Mouse (Mus musculus) right cerebral cortex, postnatal 10 days (tissue): ENCODE data around the gene Tnik.

Source experiments
- DNase-seq, 2 experiments: peaks; one replicate each; pipeline ENCODE4 v3.0.0; 2021; ENCODE audit warnings: low spot score in 2 of 2

The Tnik gene

GRCm38 (mm10) chr3:28402221-28402620 lies 139.2 kb downstream of the Tnik start:
- no peak for DNase-seq

GRCm38 (mm10) chr3:28405391-28405790 lies 142.4 kb downstream of the Tnik start:
- DNase-seq, result no peak

DNA sequence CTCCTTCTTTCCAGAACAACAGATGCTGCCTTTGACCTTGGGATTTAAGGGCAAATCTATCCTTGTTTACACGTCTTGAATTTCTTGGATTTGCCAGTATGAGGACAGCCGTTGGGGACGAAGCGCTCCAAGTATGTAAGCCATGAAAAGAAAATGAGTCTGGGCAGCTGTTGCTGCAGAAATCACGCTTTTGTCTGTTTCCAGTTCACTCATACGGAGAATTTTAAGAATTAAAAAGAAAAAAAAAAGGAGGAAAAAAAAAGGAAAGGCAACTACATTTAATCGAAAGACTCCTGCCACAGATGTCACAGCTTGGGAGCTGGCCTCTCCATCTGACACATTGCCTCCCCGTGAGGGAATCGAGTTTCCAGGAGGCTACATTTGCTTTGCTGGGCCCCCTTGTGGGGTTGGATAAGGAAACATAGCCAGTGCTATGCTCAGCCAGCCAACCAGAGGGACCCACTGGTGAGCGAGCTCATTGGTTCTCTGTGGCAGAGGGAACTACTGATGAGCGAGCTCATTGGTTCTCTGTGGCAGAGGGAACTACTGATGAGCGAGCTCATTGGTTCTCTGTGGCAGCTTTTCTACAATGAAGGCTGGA lies 145.9 kb downstream of the Tnik start:
- peak; percentile 69 to 80 for DNase-seq

GRCm38 (mm10) chr3:28410269-28410668 lies 147.3 kb downstream of the Tnik start:
- DNase-seq, result no peak

DNA sequence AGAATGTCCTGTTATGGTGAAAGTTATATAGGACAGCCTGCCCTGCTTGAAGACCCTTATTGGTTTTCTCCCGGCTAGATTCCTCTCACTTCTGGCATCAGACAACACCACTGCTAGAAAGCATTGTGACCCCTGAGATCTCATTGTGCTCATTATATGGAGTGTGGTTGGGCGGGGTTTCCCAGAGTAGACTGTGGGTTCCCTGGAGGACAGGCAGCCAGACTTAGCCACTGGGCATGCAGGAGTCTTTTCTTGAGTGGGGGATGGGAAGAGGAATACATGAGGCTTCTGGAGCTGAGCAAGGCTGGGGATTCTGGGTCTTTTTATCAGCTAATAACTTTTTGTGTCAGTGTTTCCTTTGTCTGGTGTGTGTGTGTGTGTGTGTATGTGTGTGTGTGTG lies 153.0 kb downstream of the Tnik start:
- DNase-seq, result no peak

DNA sequence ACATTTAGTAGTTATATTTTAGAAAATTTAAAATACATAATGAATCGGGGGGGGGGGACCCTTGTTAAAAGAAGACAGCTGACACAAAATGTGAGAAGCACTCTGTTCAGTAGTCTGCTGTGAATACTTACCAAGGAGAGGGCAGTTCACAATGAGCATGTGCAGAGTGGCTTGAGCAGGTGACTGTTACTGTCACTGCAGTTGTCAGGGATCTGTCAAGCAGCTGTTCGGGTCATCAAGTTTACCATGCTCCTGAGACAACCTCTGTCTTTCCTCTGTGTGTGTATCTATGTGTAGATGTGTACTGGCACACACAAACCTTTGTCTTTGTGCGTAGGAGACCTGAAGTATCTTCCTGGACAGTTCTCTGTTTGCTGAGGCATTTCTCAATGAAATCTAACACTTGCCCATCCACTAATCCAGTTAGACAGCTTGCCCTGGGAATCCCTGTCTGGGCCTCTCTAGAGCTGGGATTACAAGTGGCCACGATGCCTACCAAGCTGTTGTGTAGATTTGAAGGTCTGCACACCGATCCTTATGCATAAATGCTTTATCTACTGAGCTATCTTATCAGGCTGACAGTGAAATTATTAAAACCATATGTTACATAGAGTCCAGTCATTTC lies 154.2 kb downstream of the Tnik start:
- no peak for DNase-seq

DNA sequence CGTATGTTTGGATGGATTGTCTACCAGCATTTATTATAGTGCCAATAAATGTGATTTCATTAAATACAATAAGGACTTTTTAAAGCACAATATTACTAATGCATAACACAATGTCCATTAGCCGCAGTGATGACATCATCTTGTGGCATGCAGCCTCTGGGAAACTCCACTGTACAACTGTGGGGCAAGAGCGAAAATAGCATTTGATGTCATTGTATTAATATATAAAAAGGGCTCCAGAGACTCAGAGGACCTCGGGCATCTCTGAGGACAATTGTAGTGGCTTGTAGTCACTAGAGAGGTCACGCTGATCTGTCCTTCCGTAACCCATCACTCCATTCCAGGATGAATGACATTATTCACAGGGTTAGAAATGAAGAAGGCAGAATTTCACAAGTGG lies 157.2 kb downstream of the Tnik start:
- DNase-seq, result no peak

DNA sequence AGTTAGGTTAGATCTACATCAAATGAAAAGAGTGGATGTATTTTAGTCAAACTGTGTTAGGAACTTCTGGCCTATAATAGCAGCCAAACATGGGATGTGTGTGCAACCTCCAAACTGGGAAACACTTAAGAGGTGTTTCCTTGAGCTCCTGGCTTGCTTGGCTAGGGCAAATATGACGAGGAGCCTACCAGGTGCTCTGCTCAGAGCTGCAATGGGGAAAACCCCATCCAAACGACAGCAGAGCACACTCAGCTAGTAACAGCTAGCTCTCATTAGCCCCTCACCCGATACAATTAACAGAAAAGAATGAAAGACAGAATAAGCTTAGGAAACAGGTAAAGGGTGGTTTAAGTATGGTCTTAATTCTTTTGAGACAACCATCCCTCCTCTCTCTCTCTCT lies 157.7 kb downstream of the Tnik start:
- no peak for DNase-seq

GRCm38 (mm10) chr3:28421798-28422197 lies 158.8 kb downstream of the Tnik start:
- DNase-seq, result no peak

DNA sequence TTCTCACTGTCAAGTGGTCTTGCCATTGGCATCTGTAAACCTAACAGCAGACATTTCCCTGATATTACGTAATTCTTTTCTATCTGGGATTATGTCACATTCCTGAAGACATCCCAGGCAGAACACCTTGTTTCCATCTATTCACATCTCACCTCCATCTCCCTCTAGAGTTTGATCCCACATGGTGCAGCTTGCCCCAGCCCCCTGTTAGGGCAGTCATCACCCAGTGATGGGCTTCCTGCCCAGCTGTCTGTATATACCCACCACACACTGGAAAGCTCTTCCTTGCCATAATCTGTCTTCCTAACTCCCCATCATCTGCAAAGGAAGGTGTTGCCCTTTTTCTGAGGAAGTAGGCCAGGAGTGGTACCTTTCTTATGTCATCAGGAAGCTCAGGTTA lies 159.2 kb downstream of the Tnik start:
- no peak for DNase-seq

DNA sequence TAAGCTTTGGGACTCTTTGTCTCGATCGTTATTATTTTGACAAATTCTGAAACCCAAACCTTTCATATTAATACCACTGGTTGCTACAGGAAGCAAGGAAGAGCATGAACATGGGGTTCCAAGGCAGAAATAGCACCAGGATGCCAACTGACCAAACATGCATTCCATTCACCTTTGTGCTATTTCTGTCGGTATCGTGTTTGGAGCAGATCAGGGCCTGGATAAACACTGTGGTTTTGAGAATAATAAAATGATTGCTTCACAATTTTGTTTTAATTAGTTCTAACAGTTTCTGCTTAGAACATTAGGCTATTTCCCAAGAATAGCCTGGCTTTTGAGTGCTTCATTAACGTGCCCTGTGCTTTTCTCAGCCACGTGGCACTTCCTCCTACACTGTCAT lies 162.9 kb downstream of the Tnik start:
- DNase-seq, result no peak

- no peak for DNase-seq
Measured at GRCm38 (mm10) chr3:28431459-28431858, 168.4 kb downstream of the Tnik start.

GRCm38 (mm10) chr3:28432321-28432720 lies 169.3 kb downstream of the Tnik start:
- DNase-seq, result no peak

DNA sequence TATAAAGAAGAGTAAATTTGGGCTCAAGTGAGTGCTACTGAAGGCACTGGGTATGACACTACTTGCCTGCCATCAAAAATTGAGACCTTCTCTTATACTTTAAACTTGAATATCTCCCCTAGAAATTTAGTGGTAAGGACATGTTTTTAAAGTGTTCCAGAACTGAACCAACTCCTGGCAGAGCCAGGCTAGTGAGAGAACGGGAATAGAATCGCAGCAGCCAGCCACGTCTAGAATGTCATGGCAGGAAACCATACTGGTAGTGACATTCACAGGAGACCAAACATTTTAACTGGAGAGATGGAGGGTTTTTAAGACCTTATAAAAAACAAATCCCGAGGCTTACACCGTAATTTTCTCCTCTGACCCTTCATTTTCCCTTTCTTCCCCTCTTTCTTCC lies 172.5 kb downstream of the Tnik start:
- no peak for DNase-seq

- DNase-seq, result no peak
Measured at GRCm38 (mm10) chr3:28437429-28437828, 174.4 kb downstream of the Tnik start.

- peak in 1 of 2 experiments; percentile 50 for DNase-seq
Measured at GRCm38 (mm10) chr3:28441545-28441944, 178.5 kb downstream of the Tnik start.

DNA sequence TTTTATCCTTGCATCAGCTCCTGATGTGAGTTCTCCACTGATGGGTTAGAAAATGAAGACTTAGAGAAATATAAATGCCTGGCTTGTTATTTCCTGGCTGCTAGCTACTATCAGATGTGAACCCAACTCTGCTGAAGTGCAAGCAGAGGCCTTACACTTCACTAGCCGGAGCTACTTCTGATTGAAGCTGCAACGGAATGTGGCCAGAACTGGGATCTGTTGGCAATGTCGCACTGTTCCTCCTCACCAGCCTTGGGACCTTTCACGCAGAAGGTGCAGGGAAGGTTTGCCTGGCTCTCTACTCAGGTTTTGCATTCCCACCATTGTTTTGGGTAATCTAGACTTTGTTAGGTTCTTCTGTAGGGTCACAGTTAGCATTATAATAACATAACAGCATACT lies 179.1 kb downstream of the Tnik start:
- DNase-seq, result no peak

- no peak for DNase-seq
Measured at GRCm38 (mm10) chr3:28447950-28448349, 184.9 kb downstream of the Tnik start.

DNA sequence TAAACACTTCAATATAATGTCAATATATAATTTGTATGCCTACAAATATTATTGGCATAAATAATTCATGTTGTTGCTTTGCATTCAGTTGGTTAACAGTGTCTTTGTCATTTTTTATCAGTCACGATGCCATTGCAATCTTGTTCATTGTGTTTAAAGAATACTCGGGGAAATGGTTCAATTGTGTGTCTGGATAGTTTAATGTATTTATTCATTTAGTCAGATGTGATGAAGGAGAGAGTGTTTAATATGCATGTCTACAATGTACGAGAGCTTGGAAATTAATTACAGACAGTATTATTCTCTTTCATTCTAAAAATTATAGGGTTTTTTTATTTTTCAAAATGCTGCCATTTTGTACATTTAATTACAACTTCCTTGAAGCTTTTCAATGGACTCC lies 190.4 kb downstream of the Tnik start:
- no peak for DNase-seq

- no peak for DNase-seq
Measured at GRCm38 (mm10) chr3:28456842-28457241, 193.8 kb downstream of the Tnik start.

- DNase-seq, result no peak
Measured at GRCm38 (mm10) chr3:28457517-28457916, 194.5 kb downstream of the Tnik start.

GRCm38 (mm10) chr3:28466688-28467087 lies 203.7 kb downstream of the Tnik start:
- DNase-seq, result no peak

DNA sequence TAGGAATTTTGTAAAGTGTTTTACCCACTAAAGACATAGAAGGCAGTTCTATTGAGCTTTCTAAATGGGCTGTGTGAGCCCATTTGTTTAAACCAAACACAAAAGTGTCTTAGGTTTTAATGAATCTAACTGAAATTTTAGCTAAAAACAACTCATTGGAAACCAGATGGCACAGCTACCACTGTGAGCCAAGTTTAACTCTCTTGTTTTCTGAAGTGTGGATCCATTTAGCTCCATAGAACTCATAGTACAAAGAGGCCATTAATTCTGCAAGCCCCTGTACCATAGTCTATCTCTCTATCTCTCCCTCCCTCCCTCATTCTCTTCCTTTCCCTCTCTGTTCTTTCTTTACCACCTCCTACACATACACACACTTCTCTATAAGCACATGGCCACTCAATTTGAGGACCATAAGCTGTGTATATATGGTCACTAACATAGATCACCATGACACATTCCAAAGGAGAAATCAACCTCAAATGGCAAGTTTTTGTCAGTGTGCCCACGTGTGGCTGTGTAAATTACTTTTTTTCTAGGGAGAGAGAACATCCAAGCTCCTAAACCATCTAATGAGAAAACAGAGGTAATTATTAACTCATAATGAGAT lies 204.2 kb downstream of the Tnik start:
- no peak for DNase-seq

DNA sequence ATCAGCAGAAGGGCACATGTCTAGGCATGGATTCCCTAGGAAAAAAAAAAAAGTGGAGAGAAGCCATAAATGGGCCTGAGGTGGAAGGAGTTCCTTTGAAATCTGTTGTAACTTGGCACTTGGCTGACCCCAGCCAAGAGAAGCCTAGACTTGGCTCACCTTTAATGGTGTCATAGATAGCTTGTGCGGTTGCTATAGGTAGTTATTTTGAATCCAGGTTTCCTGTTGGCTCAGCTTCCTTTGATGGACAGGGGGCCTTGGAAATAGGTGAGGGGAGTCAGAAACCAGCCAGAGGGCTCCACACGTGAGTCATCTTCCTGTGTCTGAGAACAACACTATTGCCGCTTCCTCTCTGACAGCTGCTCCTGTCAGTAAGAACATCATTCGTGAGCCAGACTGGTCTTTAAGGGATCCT lies 204.9 kb downstream of the Tnik start:
- no peak for DNase-seq
